ENCODE assay signal across 7 mouse cellular contexts in genomic region chr2:102450761-102451670, GRCm38 (mm10). TPM values are rescaled to one million over a fixed set of nuclear protein-coding genes. Genes with fewer than 3 reads are reported as not detected.
DNase-seq lines count a peak whose midpoint lies in the region; ATAC-seq lines count a peak whose summit lies in the region.

No protein-coding gene starts in this region.

- H3K4me1 ChIP-seq in midbrain, embryonic 13.5 days (replicated peaks) = peaks cover 28% of the 10 kb centered on the region

- intact Hi-C loops in left cerebral cortex, postnatal 36 days (cut with DNase I) = loop anchor here (2.0 to 10.0 kb wide), 5 partner anchors 50 to 746 kb away; no protein-coding TSS in a partner anchor

- H3K4me2 ChIP-seq in midbrain, embryonic 13.5 days (replicated peaks) = peak overlapping the region; percentile 81

- H3K9me3 ChIP-seq in midbrain, embryonic 13.5 days = no peaks in the 10 kb centered on the region

- peak overlapping the region; percentile 96 for H3K27ac ChIP-seq in midbrain, embryonic 13.5 days

- ATAC-seq in inflammation-experienced regulatory T-cells, adult 6 months = peak; percentile 12
- ATAC-seq in midbrain, embryonic 13.5 days = peak; percentile 60

- WGBS in midbrain, embryonic 13.5 days = under 1% methylated on average over 96 of the region's 109 CpGs

- peaks cover 12% of the 10 kb centered on the region; the same call in 1 of the 2 replicates for H3K36me3 ChIP-seq in midbrain, embryonic 13.5 days
- H3K36me3 ChIP-seq in splenic B cell, adult 2 months (ENCODE audit: control insufficient read depth, insufficient read depth, low read length, poor library complexity, severe bottlenecking) = no peaks in the 10 kb centered on the region

- peaks cover 8% of the 10 kb centered on the region; the same call in 1 of the 2 replicates for H3K27me3 ChIP-seq in midbrain, embryonic 13.5 days
- no peaks in the 10 kb centered on the region for H3K27me3 ChIP-seq in splenic B cell, adult 2 months (ENCODE audit: control insufficient read depth, insufficient read depth, low read length, poor library complexity, severe bottlenecking)

- peak overlapping the region; percentile 68 for H3K4me3 ChIP-seq in midbrain, embryonic 13.5 days (replicated peaks)

- H3K9ac ChIP-seq in midbrain, embryonic 13.5 days (replicated peaks) = peak overlapping the region; percentile 87

- peak; percentile 31 to 44 for DNase-seq in adrenal gland, adult 18-20 months (ENCODE audit: low spot score in 2 of 2)
- DNase-seq in cerebellum, postnatal 4 days (ENCODE audit: low spot score in 2 of 2) = peak; percentile 30 to 46
- peak; percentile 50 for DNase-seq in gastrocnemius, postnatal 10 days
- peak; percentile 67 to 74 for DNase-seq in left cerebral cortex, postnatal 36 days (ENCODE audit: low spot score in 2 of 2)
- peak; percentile 34 for DNase-seq in splenic B cell, adult 2 months (ENCODE audit: low read depth, low spot score)

RNA-seq across cellular contexts. Expression of gene Fjx1, which starts 1.3 kb away (rescaled TPM):
- total RNA-seq in adrenal gland, adult 18-20 months (2021) = under 1 TPM; 0.63 to 0.70 TPM
- total RNA-seq in gastrocnemius, postnatal 10 days (2021) = 1 to 10 TPM; 3.3 to 4.1 TPM
- not detected for polyA plus RNA-seq in inflammation-experienced regulatory T-cells, adult 6 months (2017; shearing (Covaris generic))
- total RNA-seq in left cerebral cortex, postnatal 36 days (2021) = 10 to 100 TPM; 57.1 to 76.9 TPM
- 25.2 and 36.7 TPM in 2 replicates for polyA plus RNA-seq in midbrain, embryonic 13.5 days (2015; fragmentation: Nextera tagmentation; extraction: Ambion mirVana)

RNA-seq across cellular contexts. Expression of gene Trim44, which starts 43.4 kb away (rescaled TPM):
- total RNA-seq in adrenal gland, adult 18-20 months (2021) = 10 to 100 TPM; 65.3 to 66.3 TPM
- total RNA-seq in gastrocnemius, postnatal 10 days (2021) = 10 to 100 TPM; 27.1 to 32.2 TPM
- 1 to 10 TPM; 3.6 to 9.9 (median 9.3) TPM for polyA plus RNA-seq in inflammation-experienced regulatory T-cells, adult 6 months (2017; shearing (Covaris generic))
- 100 to 1,000 TPM; 173 to 177 TPM for total RNA-seq in left cerebral cortex, postnatal 36 days (2021)
- 45.6 and 49.7 TPM in 2 replicates for polyA plus RNA-seq in midbrain, embryonic 13.5 days (2015; fragmentation: Nextera tagmentation; extraction: Ambion mirVana)

Comparison
In these comparisons a context has a peak if more than half of its experiments do, and no peak if none do; other contexts are left out.
1. Peak in every context shown above with its lines: DNase-seq, ATAC-seq, H3K4me3 ChIP-seq and H3K27ac ChIP-seq.
2. RNA of gene Fjx1, which starts 1.3 kb away (total RNA-seq): 57.1 to 76.9 TPM in left cerebral cortex, postnatal 36 days; 3.3 to 4.1 TPM in gastrocnemius, postnatal 10 days and 0.63 to 0.70 TPM in adrenal gland, adult 18-20 months; every median in the first group is over 10 times any median in the second.